Mouse (Mus musculus) heart, postnatal 0 days (tissue): ENCODE measurements around the gene Mark3. TPM values are rescaled to one million over a fixed set of nuclear protein-coding genes. Genes with fewer than 3 reads are reported as not detected.
A peak's percentile ranks its signal among the peaks of the same experiment; 100 is the strongest.

ENCODE experiments used
- ATAC-seq: fragments of 200-750 bp; cut with Nextera tagmentation; 2 replicates; pipeline ENCODE4 v1.8.0; 2017; ENCODE audit warnings: low read depth, moderate number of reproducible peaks, moderate library complexity; ENCODE audit not compliant: insufficient read depth
- DNase-seq: peaks from one replicate; pipeline ENCODE4 v3.0.0-alpha.2; 2016; ENCODE audit warnings: low spot score
- H3K27ac ChIP-seq: fragments of 300-500 bp; sonication (generic); 2 replicates; pipeline ENCODE4 v1.5.1; 2014; ENCODE audit warnings: low read depth, mild to moderate bottlenecking
- H3K27me3 ChIP-seq: fragments of 300-500 bp; sonication (generic); 2 replicates; pipeline ENCODE4 v1.6.1; 2014; ENCODE audit warnings: low read length, mixed read lengths; ENCODE audit not compliant: control insufficient read depth, insufficient read depth
- H3K36me3 ChIP-seq: fragments of 300-500 bp; sonication (generic); replicated peaks from 2 replicates; pipeline ENCODE4 v1.6.1; 2014; ENCODE audit warnings: low read length, mixed read lengths; ENCODE audit not compliant: control insufficient read depth, insufficient read depth
- H3K4me1 ChIP-seq: fragments of 300-500 bp; sonication (generic); 2 replicates; pipeline ENCODE4 v1.6.1; 2014; ENCODE audit warnings: antibody characterized with exemption; ENCODE audit not compliant: control insufficient read depth, insufficient read depth
- H3K4me2 ChIP-seq: fragments of 300-500 bp; sonication (generic); 2 replicates; pipeline ENCODE4 v1.6.1; 2014; ENCODE audit warnings: low read depth, mild to moderate bottlenecking, low read length, moderate library complexity
- H3K4me3 ChIP-seq: fragments of 300-500 bp; sonication (generic); 2 replicates; pipeline ENCODE4 v1.5.1; 2014; ENCODE audit warnings: low read depth, low read length
- H3K9ac ChIP-seq: fragments of 300-500 bp; sonication (generic); replicated peaks from 2 replicates; pipeline ENCODE4 v1.6.1; 2014; ENCODE audit warnings: low read depth, low read length, mixed read lengths
- H3K9me3 ChIP-seq: fragments of 300-500 bp; sonication (generic); replicated peaks from 2 replicates; pipeline ENCODE4 v1.6.1; 2016; ENCODE audit warnings: low read length; ENCODE audit not compliant: control insufficient read depth
- CTCF ChIP-seq: IDR thresholded peaks from 2 replicates; pipeline ENCODE4 v1.5.1; 2016; ENCODE audit warnings: antibody characterized with exemption, control low read depth, low read depth
- EP300 ChIP-seq: IDR thresholded peaks from 2 replicates; pipeline ENCODE4 v1.6.1; 2016; ENCODE audit warnings: antibody characterized with exemption, low read depth
- WGBS: fragments of 180-500 bp; shearing (Covaris S2); extraction: QIAGEN DNeasy Blood & Tissue Kit; methylation state at CpG from one replicate; pipeline ENCODE4 v1.1.7; 2014; 5-methylcytosine and 5-hydroxymethylcytosine counted together
- polyA plus RNA-seq: library from polyadenylated mRNA; unstranded; fragments of >200 nt; fragmentation: Nextera tagmentation; extraction: Ambion mirVana; gene quantifications from 2 replicates; pipeline ENCODE4 v1.2.1, GENCODE M21; 2015
- total RNA-seq: library from RNA; depleted of rRNA; stranded (reverse); fragments of >200 nt; gene quantifications from 2 replicates; pipeline ENCODE4 v1.2.3, GENCODE M21; 2014; ENCODE audit warnings: low replicate concordance; rRNA removed

Mark3 gene
- total RNA-seq, result 66.3 and 80.1 TPM in 2 replicates
- polyA plus RNA-seq, result 16.5 and 20.0 TPM in 2 replicates

GRCm38 (mm10) chr12:111574074-111574886, at the start of gene Mark3:
Gene Mark3, plus strand, starts transcription at chr12:111574523.
- under 1% methylated on average over 73 of the region's 75 CpGs for WGBS
- H3K4me1 ChIP-seq, result peaks cover 20% of the 10 kb centered on the region
- ATAC-seq (peak; percentile 96), DNase-seq (peak; percentile 95)
- H3K4me2 ChIP-seq, result peak within 1 kb of the TSS; percentile 73
- H3K9me3 ChIP-seq, result no peaks in the 10 kb centered on the region
- H3K27me3 ChIP-seq, result no peaks in the 10 kb centered on the region
- H3K36me3 ChIP-seq, result no peaks in the 10 kb centered on the region
- H3K4me3 ChIP-seq, result peak within 1 kb of the TSS; percentile 99
- TF ChIP-seq EP300 (no peak), CTCF (no peak)
- peak within 1 kb of the TSS; percentile 100 for H3K9ac ChIP-seq
- H3K27ac ChIP-seq, result peak within 1 kb of the TSS; percentile 98

DNA sequence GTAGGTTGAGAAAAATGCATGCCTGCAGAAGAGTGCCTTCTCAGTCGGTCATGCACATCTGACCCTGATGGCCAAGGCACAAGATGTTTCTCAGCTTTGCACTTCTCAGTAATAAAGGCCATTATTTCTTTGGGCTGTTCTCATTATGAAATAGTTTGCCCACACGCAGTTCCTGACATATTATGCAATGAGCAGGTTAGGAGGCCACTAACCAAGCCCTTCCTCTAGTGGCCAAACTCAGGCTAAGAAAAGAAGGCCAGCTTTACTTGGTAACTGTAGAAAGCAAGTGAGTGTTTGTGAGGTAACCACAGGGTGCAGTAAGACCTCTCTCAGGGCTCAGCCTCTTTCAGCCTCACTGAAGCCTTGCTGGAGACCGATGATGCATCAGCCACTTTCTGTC, 49.4 kb upstream of the Mark3 start:
- no peak overlapping the region for H3K4me2 ChIP-seq
- no peaks in the 10 kb centered on the region for H3K9me3 ChIP-seq
- no peak for DNase-seq
- no peak for ATAC-seq
- no peaks in the 10 kb centered on the region for H3K36me3 ChIP-seq
- 0 out of 2 replicates have a peak, but pooled peaks cover 3% of the 10 kb centered on the region for H3K27me3 ChIP-seq
- no peak for TF ChIP-seq CTCF
- no peak for TF ChIP-seq EP300
- no peaks in the 10 kb centered on the region for H3K4me1 ChIP-seq
- H3K4me3 ChIP-seq, result no peak overlapping the region
- 83% methylated on average over 3 of the region's 3 CpGs for WGBS
- H3K9ac ChIP-seq, result no peak overlapping the region
- H3K27ac ChIP-seq, result no peak overlapping the region

DNA sequence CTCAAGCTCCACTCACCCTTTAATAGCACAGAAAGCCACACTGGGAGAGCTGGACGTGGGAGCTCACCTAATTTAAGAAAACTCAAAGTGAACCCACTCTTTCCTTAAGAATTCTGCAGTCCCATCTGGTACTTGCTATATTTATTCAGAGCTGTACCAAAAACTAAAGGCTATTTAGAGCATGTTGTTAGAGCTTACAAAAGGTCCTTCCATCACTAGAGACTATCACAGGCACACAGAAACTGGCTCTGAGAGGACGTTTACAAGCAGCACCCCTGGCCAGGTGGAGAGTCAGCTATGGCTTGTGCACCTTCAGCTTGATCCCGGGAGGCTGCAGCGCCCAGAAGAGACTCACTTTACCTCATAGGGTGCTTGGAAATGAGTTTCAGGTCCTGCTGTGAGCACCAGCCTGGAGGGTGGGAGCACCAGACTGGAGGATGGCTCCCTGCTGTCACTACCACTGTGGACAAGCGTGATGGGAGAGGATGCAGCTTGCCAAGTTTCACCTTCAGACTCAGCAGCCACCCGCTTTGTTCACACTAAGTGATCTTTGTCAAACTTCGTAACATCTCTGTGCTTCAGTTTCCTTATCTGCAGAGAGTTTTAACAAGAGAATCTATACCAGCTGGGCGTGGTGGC, 46.6 kb upstream of the Mark3 start:
- Histone ChIP-seq H3K9ac (no peak overlapping the region), H3K27me3 (0 out of 2 replicates have a peak, but pooled peaks cover 3% of the 10 kb centered on the region), H3K9me3 (no peaks in the 10 kb centered on the region), H3K4me1 (no peaks in the 10 kb centered on the region), H3K4me2 (no peak overlapping the region), H3K27ac (no peak overlapping the region), H3K4me3 (no peak overlapping the region), H3K36me3 (no peaks in the 10 kb centered on the region)
- DNase-seq, result no peak
- WGBS, result 56% methylated on average over 8 of the region's 8 CpGs
- no peak for ATAC-seq
- TF ChIP-seq CTCF, result no peak
- no peak for TF ChIP-seq EP300

GRCm38 (mm10) chr12:111529192-111529591, 45.1 kb upstream of the Mark3 start:
- Histone ChIP-seq H3K27ac (no peak overlapping the region), H3K4me2 (no peak overlapping the region), H3K36me3 (no peaks in the 10 kb centered on the region), H3K4me1 (no peaks in the 10 kb centered on the region), H3K4me3 (no peak overlapping the region), H3K27me3 (no peaks in the 10 kb centered on the region), H3K9me3 (no peaks in the 10 kb centered on the region), H3K9ac (no peak overlapping the region)
- DNase-seq, result no peak
- ATAC-seq, result no peak
- 17% methylated on average over 8 of the region's 8 CpGs for WGBS
- TF ChIP-seq CTCF (no peak), EP300 (no peak)

DNA sequence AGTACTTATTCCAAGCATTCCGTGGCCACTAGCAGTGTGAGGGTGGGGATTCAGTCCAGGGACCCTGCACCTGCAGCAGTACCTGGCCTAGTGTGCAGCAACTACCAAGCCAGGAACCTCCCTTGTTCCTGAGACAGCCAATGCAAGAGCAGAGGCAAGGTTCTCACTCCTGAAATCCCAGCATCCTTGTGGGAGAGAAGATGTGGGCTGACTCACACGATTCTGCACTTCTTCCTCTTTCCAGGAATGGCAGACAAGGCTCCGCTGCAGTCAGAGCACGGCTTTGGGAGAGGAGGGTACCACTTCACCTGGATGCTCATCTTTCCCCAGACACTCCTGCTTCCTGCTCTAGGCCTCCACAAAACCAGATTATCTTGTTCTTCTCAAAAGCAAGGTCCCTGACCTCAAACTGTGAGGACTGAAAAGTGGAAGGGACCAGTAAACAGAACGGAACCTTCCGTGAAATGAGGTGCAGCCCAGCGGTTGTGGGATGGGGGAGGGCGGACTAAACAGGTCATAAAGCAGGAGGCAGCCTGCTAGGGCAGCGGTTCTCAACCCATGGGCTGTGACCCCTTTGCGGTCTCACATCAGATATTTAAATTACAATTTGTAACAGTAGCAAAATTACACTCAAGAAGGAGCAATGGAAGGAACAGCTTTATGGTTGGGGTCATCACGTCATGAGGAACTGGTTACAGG, 41.1 kb upstream of the Mark3 start:
- Histone ChIP-seq H3K4me1 (peaks cover 18% of the 10 kb centered on the region), H3K4me3 (no peak overlapping the region), H3K4me2 (no peak overlapping the region), H3K27me3 (no peaks in the 10 kb centered on the region), H3K27ac (no peak overlapping the region), H3K9me3 (no peaks in the 10 kb centered on the region), H3K9ac (no peak overlapping the region), H3K36me3 (no peaks in the 10 kb centered on the region)
- no peak for TF ChIP-seq EP300
- 67% methylated on average over 11 of the region's 11 CpGs for WGBS
- DNase-seq (no peak), ATAC-seq (no peak)
